Comparison of ENCODE assay signal across 16 mouse cellular contexts in genomic region chr3:38257843-38258290, GRCm38 (mm10).
DNase-seq lines count a peak whose midpoint lies in the region; ATAC-seq and TF ChIP-seq lines count a peak whose summit lies in the region.
"Had no signal": no experiment of that assay in that cellular context is flagged by ENCODE, and none has a peak within 500 bp of the region (broad histone marks: within the 10 kb centered on the region; RNA-seq: fewer than 3 reads in every experiment).

No protein-coding gene starts in this region.

- no peak overlapping the region for H3K4me2 ChIP-seq in hindbrain, embryonic 12.5 days (replicated peaks)
- H3K4me2 ChIP-seq in limb, embryonic 14.5 days (replicated peaks; ENCODE audit: low read depth, low read length, severe bottlenecking), result 0 out of 2 replicates have a peak overlapping the region, but pooled peaks have one; percentile 4
- H3K4me2 ChIP-seq in myocyte (ENCODE audit: low read depth), result peak overlapping the region; percentile 24
- H3K4me2 ChIP-seq in forebrain, embryonic 15.5 days (replicated peaks), result no peak overlapping the region
- H3K4me2 ChIP-seq: embryonic facial prominence, embryonic 15.5 days; forebrain, embryonic 13.5 days; heart, embryonic 15.5 days; kidney, embryonic 15.5 days; neural tube, embryonic 13.5 days had no signal

- H3K9ac ChIP-seq in hindbrain, embryonic 12.5 days, result no peak overlapping the region
- no peak overlapping the region for H3K9ac ChIP-seq in limb, embryonic 14.5 days (ENCODE audit: low read depth, low read length, severe bottlenecking)
- H3K9ac ChIP-seq in forebrain, embryonic 15.5 days (replicated peaks), result no peak overlapping the region
- H3K9ac ChIP-seq: embryonic facial prominence, embryonic 15.5 days; forebrain, embryonic 13.5 days; heart, embryonic 15.5 days; kidney, embryonic 15.5 days; neural tube, embryonic 13.5 days had no signal

- H3K36me3 ChIP-seq in hindbrain, embryonic 10.5 days, result no peaks in the 10 kb centered on the region
- no peaks in the 10 kb centered on the region for H3K36me3 ChIP-seq in hindbrain, embryonic 12.5 days
- H3K36me3 ChIP-seq in limb, embryonic 14.5 days (ENCODE audit: control insufficient read depth, insufficient read depth, low read length), result no peaks in the 10 kb centered on the region
- no peaks in the 10 kb centered on the region for H3K36me3 ChIP-seq in myocyte (ENCODE audit: control insufficient read depth, insufficient read depth)
- no peaks in the 10 kb centered on the region for H3K36me3 ChIP-seq in forebrain, embryonic 15.5 days
- H3K36me3 ChIP-seq: embryonic facial prominence, embryonic 15.5 days; heart, embryonic 15.5 days; kidney, embryonic 15.5 days; neural tube, embryonic 13.5 days had no signal

- DNase-seq in hindbrain, embryonic 10.5 days (ENCODE audit: low spot score), result no peak
- DNase-seq in thymus, postnatal 0 days (ENCODE audit: low spot score), result peak; percentile 17
- DNase-seq in thymus, adult 18-20 months, result no peak
- no peak for DNase-seq in limb, embryonic 14.5 days (ENCODE audit: low spot score)
- DNase-seq in kidney, adult 8-10 months, result no peak
- DNase-seq: adrenal gland, adult 2 months; cerebellum, adult 11-12 months; right cerebral cortex, postnatal 4 days had no signal

- no peak overlapping the region for H3ac ChIP-seq in myocyte (ENCODE audit: control insufficient read depth, insufficient read length)

- no peaks in the 10 kb centered on the region for H3K9me3 ChIP-seq in hindbrain, embryonic 10.5 days
- H3K9me3 ChIP-seq in hindbrain, embryonic 12.5 days (replicated peaks), result no peaks in the 10 kb centered on the region
- H3K9me3 ChIP-seq in limb, embryonic 14.5 days (ENCODE audit: control insufficient read depth, low read length), result peaks cover 6% of the 10 kb centered on the region; the same call in 1 of the 2 replicates
- H3K9me3 ChIP-seq in forebrain, embryonic 15.5 days, result no peaks in the 10 kb centered on the region
- H3K9me3 ChIP-seq: embryonic facial prominence, embryonic 15.5 days; heart, embryonic 15.5 days; kidney, embryonic 15.5 days; neural tube, embryonic 13.5 days had no signal

- 74% methylated on average over 14 of the region's 14 CpGs for WGBS in hindbrain, embryonic 10.5 days
- 71% methylated on average over 14 of the region's 14 CpGs for WGBS in hindbrain, embryonic 12.5 days
- WGBS in limb, embryonic 14.5 days, result 53% methylated on average over 14 of the region's 14 CpGs
- WGBS in forebrain, embryonic 15.5 days, result 75% methylated on average over 14 of the region's 14 CpGs

- H3K79me2 ChIP-seq in myocyte (ENCODE audit: control insufficient read depth, insufficient read depth), result no peaks in the 10 kb centered on the region

- ATAC-seq in hindbrain, embryonic 12.5 days (ENCODE audit: low FRiP score), result no peak
- no peak for ATAC-seq in limb, embryonic 14.5 days (ENCODE audit: low FRiP score, low read depth)
- ATAC-seq in forebrain, embryonic 15.5 days (replicated peaks), result no peak
- ATAC-seq: forebrain, embryonic 13.5 days had no signal

- H3K4me1 ChIP-seq in hindbrain, embryonic 10.5 days (replicated peaks), result peaks cover 34% of the 10 kb centered on the region
- H3K4me1 ChIP-seq in hindbrain, embryonic 12.5 days, result peaks cover 30% of the 10 kb centered on the region
- peaks cover 12% of the 10 kb centered on the region for H3K4me1 ChIP-seq in limb, embryonic 14.5 days (ENCODE audit: control insufficient read depth, insufficient read depth, low read length)
- H3K4me1 ChIP-seq in forebrain, embryonic 15.5 days, result peaks cover 18% of the 10 kb centered on the region

- TF ChIP-seq POLR2A in limb, embryonic 14.5 days (IDR thresholded peaks at IDR 0.05; ENCODE audit: borderline replicate concordance, extremely low read depth, insufficient read depth, insufficient read length), result no peak
- no peak for TF ChIP-seq POLR2A in myocyte (IDR thresholded peaks at IDR 0.05; ENCODE audit: insufficient read length, low read depth)

- no peaks in the 10 kb centered on the region for H3K27me3 ChIP-seq in hindbrain, embryonic 10.5 days (ENCODE audit: insufficient read depth, poor library complexity, severe bottlenecking)
- H3K27me3 ChIP-seq in hindbrain, embryonic 12.5 days, result no peaks in the 10 kb centered on the region; the same call in 1 of the 2 replicates
- H3K27me3 ChIP-seq in limb, embryonic 14.5 days (ENCODE audit: control insufficient read depth, insufficient read depth, low read length), result no peaks in the 10 kb centered on the region
- H3K27me3 ChIP-seq in myocyte (ENCODE audit: control insufficient read depth, insufficient read depth, insufficient read length), result no peaks in the 10 kb centered on the region
- no peaks in the 10 kb centered on the region for H3K27me3 ChIP-seq in forebrain, embryonic 15.5 days
- H3K27me3 ChIP-seq: embryonic facial prominence, embryonic 15.5 days; forebrain, embryonic 13.5 days; heart, embryonic 15.5 days; kidney, embryonic 15.5 days; neural tube, embryonic 13.5 days had no signal

- no peak overlapping the region for H3K4me3 ChIP-seq in hindbrain, embryonic 10.5 days
- H3K4me3 ChIP-seq in hindbrain, embryonic 12.5 days, result no peak overlapping the region
- no peak overlapping the region for H3K4me3 ChIP-seq in limb, embryonic 14.5 days (replicated peaks; ENCODE audit: low read length)
- H3K4me3 ChIP-seq in myocyte, result no peak overlapping the region
- no peak overlapping the region for H3K4me3 ChIP-seq in forebrain, embryonic 15.5 days
- H3K4me3 ChIP-seq: embryonic facial prominence, embryonic 15.5 days; forebrain, embryonic 13.5 days; heart, embryonic 15.5 days; kidney, embryonic 15.5 days; neural tube, embryonic 13.5 days had no signal

- peak overlapping the region; percentile 69 for H3K27ac ChIP-seq in hindbrain, embryonic 10.5 days
- H3K27ac ChIP-seq in hindbrain, embryonic 12.5 days, result no peak overlapping the region
- no peak overlapping the region for H3K27ac ChIP-seq in limb, embryonic 14.5 days (replicated peaks; ENCODE audit: low read depth, low read length)
- H3K27ac ChIP-seq in forebrain, embryonic 15.5 days (replicated peaks), result no peak overlapping the region
- H3K27ac ChIP-seq: embryonic facial prominence, embryonic 15.5 days; forebrain, embryonic 13.5 days; heart, embryonic 15.5 days; kidney, embryonic 15.5 days; neural tube, embryonic 13.5 days had no signal

TF ChIP-seq in myocyte, 11 proteins besides CTCF, POLR2A, EP300 and RAD21:
- no peak for TF ChIP-seq E2F4 (IDR thresholded peaks at IDR 0.05; ENCODE audit: insufficient read depth)

Comparison
In these comparisons a context has a peak if more than half of its experiments do, and no peak if none do; other contexts are left out.
1. H3K4me2 ChIP-seq: peak in limb, embryonic 14.5 days (single experiment) and myocyte (single experiment); none in hindbrain, embryonic 12.5 days (single experiment) and forebrain, embryonic 15.5 days (single experiment).